Mouse (Mus musculus): ENCODE measurements at regions not wholly inside any gene's neighbourhood (a gene's known extent, or its start where the extent isn't known, plus 50 kb on each side); places are given as distances from the start of the nearest gene placed in this dataset.

DNA sequence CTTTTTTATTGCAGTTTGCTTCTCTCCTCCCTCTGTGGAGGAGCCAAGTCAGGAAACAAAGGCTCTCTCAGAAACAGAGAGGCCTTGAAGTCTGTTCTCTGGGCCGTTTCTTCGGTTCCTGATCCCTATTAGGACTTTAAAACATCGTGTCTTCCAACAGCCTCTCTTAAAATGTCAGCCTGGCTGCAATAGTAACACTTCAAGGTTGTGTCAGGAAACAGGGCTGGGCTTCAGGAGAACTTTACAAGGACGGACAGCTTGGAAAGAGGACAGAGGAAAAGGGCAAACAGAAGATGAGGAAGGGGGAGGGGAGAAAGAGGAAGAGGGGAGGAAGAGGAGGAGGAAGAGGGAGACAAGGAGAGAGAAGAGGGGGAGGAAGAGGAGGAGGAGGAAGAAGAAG lies 191.7 kb upstream of the Rreb1 start:
- Histone ChIP-seq H3K9ac (no peak overlapping the region), H3K27ac (ENCODE audit: low read depth) (no peak overlapping the region), H3K4me3 (ENCODE audit: low read depth, low read length) (no peak overlapping the region), H3K4me2 (no peak overlapping the region), H3K9me3 (ENCODE audit: low read depth, low read length) (no peaks in the 10 kb centered on the region), H3K4me1 (ENCODE audit: insufficient read depth) (no peaks in the 10 kb centered on the region), H3K36me3 (ENCODE audit: insufficient read depth) (no peaks in the 10 kb centered on the region), H3K27me3 (ENCODE audit: insufficient read depth, low read length) (no peaks in the 10 kb centered on the region)
- ATAC-seq (ENCODE audit: insufficient read depth), result no peak
- WGBS, result 39% methylated on average over 4 of the region's 4 CpGs
- no peak for DNase-seq
- no peak for TF ChIP-seq CTCF (IDR thresholded peaks at IDR 0.05; ENCODE audit: low read depth)

DNA sequence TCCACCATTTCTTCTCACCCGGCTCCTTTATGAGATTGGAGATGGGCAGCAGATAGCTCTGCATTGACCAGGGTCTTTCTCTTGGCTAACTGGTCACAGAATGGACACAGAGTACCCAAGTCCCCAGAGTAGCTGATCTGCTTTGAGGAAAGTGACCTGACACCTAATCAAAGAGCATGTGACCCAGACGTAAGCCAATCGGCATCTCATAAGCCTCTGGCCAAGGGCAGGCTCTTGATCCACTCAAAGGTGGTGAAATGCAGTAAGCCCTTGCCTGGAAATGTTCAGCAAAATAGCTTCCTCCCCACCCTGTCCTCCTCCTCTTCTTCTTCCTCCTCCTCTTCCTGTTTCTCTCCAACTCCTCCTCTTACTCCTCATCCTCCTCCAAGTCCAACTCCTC lies 190.3 kb upstream of the Rreb1 start:
- no peaks in the 10 kb centered on the region for H3K4me1 ChIP-seq (ENCODE audit: insufficient read depth)
- TF ChIP-seq CTCF (IDR thresholded peaks at IDR 0.05; ENCODE audit: low read depth), result no peak
- no peaks in the 10 kb centered on the region for H3K27me3 ChIP-seq (ENCODE audit: insufficient read depth, low read length)
- H3K27ac ChIP-seq (ENCODE audit: low read depth), result no peak overlapping the region
- H3K9ac ChIP-seq, result no peak overlapping the region
- DNase-seq (no peak), ATAC-seq (ENCODE audit: insufficient read depth) (no peak)
- 89% methylated on average over 3 of the region's 3 CpGs for WGBS
- no peak overlapping the region for H3K4me2 ChIP-seq
- no peak overlapping the region for H3K4me3 ChIP-seq (ENCODE audit: low read depth, low read length)
- no peaks in the 10 kb centered on the region for H3K9me3 ChIP-seq (ENCODE audit: low read depth, low read length)
- H3K36me3 ChIP-seq (ENCODE audit: insufficient read depth), result no peaks in the 10 kb centered on the region

GRCm38 (mm10) chr13:37588528-37589176 lies 189.5 kb upstream of the Rreb1 start:
- no peak for DNase-seq
- Histone ChIP-seq H3K4me3 (ENCODE audit: low read depth, low read length) (no peak overlapping the region), H3K27me3 (ENCODE audit: insufficient read depth, low read length) (no peaks in the 10 kb centered on the region), H3K9ac (no peak overlapping the region), H3K4me1 (ENCODE audit: insufficient read depth) (no peaks in the 10 kb centered on the region), H3K36me3 (ENCODE audit: insufficient read depth) (no peaks in the 10 kb centered on the region), H3K27ac (ENCODE audit: low read depth) (no peak overlapping the region), H3K4me2 (no peak overlapping the region), H3K9me3 (ENCODE audit: low read depth, low read length) (no peaks in the 10 kb centered on the region)
- WGBS, result 84% methylated on average over 8 of the region's 8 CpGs
- ATAC-seq (ENCODE audit: insufficient read depth), result no peak
- TF ChIP-seq CTCF (IDR thresholded peaks at IDR 0.05; ENCODE audit: low read depth), result no peak

DNA sequence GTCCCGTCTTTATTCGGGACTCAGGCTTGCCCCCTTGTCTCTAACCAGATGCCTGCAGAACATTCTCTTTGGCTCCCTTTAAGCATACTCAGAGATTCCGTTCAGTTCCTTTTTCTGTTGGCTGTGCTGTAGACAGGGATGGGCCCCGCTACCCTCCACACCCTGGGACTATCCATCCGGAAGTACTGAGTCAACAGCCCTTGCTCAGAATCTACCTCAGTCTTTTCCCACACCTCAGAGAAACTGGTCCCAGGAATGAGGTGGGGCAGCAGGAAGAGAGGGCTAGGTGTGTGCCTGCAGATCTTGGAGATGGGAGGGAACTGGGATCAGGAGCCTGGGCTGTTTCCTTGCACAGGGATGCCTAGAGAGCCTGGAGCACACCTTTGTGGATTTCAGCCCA lies 186.1 kb upstream of the Rreb1 start:
- Histone ChIP-seq H3K27ac (ENCODE audit: low read depth) (no peak overlapping the region), H3K27me3 (ENCODE audit: insufficient read depth, low read length) (no peaks in the 10 kb centered on the region), H3K4me2 (no peak overlapping the region), H3K4me3 (ENCODE audit: low read depth, low read length) (no peak overlapping the region), H3K36me3 (ENCODE audit: insufficient read depth) (no peaks in the 10 kb centered on the region), H3K9me3 (ENCODE audit: low read depth, low read length) (no peaks in the 10 kb centered on the region), H3K4me1 (ENCODE audit: insufficient read depth) (no peaks in the 10 kb centered on the region), H3K9ac (no peak overlapping the region)
- 68% methylated on average over 5 of the region's 5 CpGs for WGBS
- no peak for ATAC-seq (ENCODE audit: insufficient read depth)
- TF ChIP-seq CTCF (IDR thresholded peaks at IDR 0.05; ENCODE audit: low read depth), result no peak
- DNase-seq, result no peak

DNA sequence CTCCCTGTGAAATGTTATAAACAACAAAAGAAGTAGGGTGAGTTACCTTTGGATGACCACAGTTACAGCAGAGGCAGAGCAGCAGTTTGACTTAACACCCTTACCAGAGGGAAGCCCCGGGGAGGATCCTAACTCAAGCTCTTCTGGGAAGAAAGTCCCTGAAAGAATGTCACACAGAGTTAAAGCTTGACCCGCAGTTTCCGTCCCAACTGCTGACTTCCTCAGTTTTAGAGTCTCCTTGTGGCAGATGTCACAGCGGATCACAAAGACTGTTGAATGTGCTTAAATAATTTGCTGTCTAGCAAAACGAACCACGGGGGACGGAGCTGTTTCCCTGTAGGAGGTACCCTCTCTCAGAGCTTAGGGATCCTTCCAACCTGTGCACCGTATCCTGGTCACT lies 183.0 kb upstream of the Rreb1 start:
- Histone ChIP-seq H3K4me3 (ENCODE audit: low read depth, low read length) (no peak overlapping the region), H3K4me2 (no peak overlapping the region), H3K27ac (ENCODE audit: low read depth) (no peak overlapping the region), H3K9me3 (ENCODE audit: low read depth, low read length) (no peaks in the 10 kb centered on the region), H3K36me3 (ENCODE audit: insufficient read depth) (no peaks in the 10 kb centered on the region), H3K27me3 (ENCODE audit: insufficient read depth, low read length) (no peaks in the 10 kb centered on the region), H3K9ac (no peak overlapping the region), H3K4me1 (ENCODE audit: insufficient read depth) (no peaks in the 10 kb centered on the region)
- DNase-seq (peak; percentile 42), ATAC-seq (ENCODE audit: insufficient read depth) (no peak)
- TF ChIP-seq CTCF (IDR thresholded peaks at IDR 0.05; ENCODE audit: low read depth), result no peak
- WGBS, result 29% methylated on average over 8 of the region's 8 CpGs

DNA sequence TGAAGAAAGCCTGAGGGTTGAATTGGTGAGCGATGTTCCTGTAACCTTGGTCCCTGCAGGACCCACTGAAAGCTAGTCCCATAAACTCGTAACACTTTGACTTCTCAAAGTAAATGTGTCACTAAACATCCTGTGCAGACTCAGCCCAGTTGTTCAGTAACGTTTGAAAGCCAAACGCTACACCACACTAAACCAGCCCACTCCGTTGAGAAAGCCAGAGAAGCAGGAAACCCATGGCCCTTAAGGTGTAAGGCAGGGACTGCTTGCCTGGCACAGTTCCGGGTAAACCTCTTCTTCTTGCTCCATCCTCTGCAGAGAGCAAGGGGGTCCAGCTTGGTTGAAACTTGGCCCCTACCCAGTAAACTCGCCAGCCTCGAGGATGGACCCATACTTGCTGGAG lies 180.6 kb upstream of the Rreb1 start:
- ATAC-seq (ENCODE audit: insufficient read depth), result no peak
- Histone ChIP-seq H3K4me3 (ENCODE audit: low read depth, low read length) (no peak overlapping the region), H3K27ac (ENCODE audit: low read depth) (no peak overlapping the region), H3K9ac (no peak overlapping the region), H3K9me3 (ENCODE audit: low read depth, low read length) (no peaks in the 10 kb centered on the region), H3K4me2 (no peak overlapping the region), H3K4me1 (ENCODE audit: insufficient read depth) (no peaks in the 10 kb centered on the region), H3K36me3 (ENCODE audit: insufficient read depth) (no peaks in the 10 kb centered on the region), H3K27me3 (ENCODE audit: insufficient read depth, low read length) (no peaks in the 10 kb centered on the region)
- DNase-seq, result no peak
- TF ChIP-seq CTCF (IDR thresholded peaks at IDR 0.05; ENCODE audit: low read depth), result no peak
- WGBS, result 45% methylated on average over 8 of the region's 8 CpGs

DNA sequence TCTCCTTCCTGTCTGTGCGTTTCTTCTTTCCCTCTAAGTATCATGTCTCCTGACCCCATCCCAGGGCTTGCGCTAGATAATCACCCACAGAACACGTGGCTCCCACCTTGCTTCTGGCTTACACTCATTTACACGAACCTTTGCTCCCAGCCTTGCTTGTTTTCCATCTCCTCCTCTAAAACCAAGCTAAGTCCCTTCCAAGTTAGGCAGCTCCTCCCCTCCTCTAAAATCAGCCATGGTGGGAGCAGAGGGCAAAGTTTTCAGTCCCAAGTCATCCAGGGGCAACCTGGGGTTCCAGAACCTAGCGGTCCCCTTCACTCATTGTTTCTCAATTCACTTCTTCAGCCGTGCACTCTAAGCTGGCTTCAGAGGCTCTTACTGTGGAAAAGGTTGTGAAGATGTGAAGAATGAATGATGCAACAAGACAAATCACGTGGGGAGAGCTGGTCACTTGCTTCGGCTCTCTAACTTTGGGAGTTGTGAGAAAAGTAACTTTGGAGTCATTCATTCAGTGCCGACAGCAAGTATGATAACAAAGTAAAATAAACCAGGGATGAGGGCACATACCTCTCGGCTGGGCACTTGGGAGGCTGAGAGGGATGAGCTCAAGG lies 179.9 kb upstream of the Rreb1 start:
- 60% methylated on average over 10 of the region's 10 CpGs for WGBS
- H3K4me3 ChIP-seq (ENCODE audit: low read depth, low read length), result no peak overlapping the region
- no peak overlapping the region for H3K27ac ChIP-seq (ENCODE audit: low read depth)
- DNase-seq (no peak), ATAC-seq (ENCODE audit: insufficient read depth) (no peak)
- TF ChIP-seq CTCF (IDR thresholded peaks at IDR 0.05; ENCODE audit: low read depth), result no peak
- H3K4me1 ChIP-seq (ENCODE audit: insufficient read depth), result no peaks in the 10 kb centered on the region
- no peaks in the 10 kb centered on the region for H3K27me3 ChIP-seq (ENCODE audit: insufficient read depth, low read length)
- H3K9ac ChIP-seq, result no peak overlapping the region
- H3K9me3 ChIP-seq (ENCODE audit: low read depth, low read length), result no peaks in the 10 kb centered on the region
- no peak overlapping the region for H3K4me2 ChIP-seq
- H3K36me3 ChIP-seq (ENCODE audit: insufficient read depth), result no peaks in the 10 kb centered on the region
